Mouse (Mus musculus) heart, embryonic 16.5 days (tissue): Measurements from ENCODE around the gene Rcbtb2. TPM values are rescaled to one million over a fixed set of nuclear protein-coding genes. Genes with fewer than 3 reads are reported as not detected.

ENCODE experiments used
- ATAC-seq: fragments of 200-750 bp; cut with Nextera tagmentation; replicated peaks from 2 replicates; pipeline ENCODE4 v1.8.0; 2017; ENCODE audit warnings: moderate number of reproducible peaks; ENCODE audit not compliant: insufficient read depth, low FRiP score; ENCODE audit errors: extremely low read depth
- H3K27ac ChIP-seq: fragments of 300-500 bp; sonication (generic); 2 replicates; pipeline ENCODE4 v1.5.1; 2014; ENCODE audit warnings: mild to moderate bottlenecking, low read length, control low read depth, moderate library complexity
- H3K27me3 ChIP-seq: fragments of 300-500 bp; sonication (generic); 2 replicates; pipeline ENCODE4 v1.6.1; 2014; ENCODE audit warnings: low read length, mixed read lengths; ENCODE audit not compliant: control insufficient read depth, insufficient read depth
- H3K36me3 ChIP-seq: fragments of 300-500 bp; sonication (generic); 2 replicates; pipeline ENCODE4 v1.6.1; 2014; ENCODE audit not compliant: control insufficient read depth, insufficient read depth
- H3K4me1 ChIP-seq: fragments of 300-500 bp; sonication (generic); 2 replicates; pipeline ENCODE4 v1.6.1; 2014; ENCODE audit warnings: low read length, mixed read lengths; ENCODE audit not compliant: control insufficient read depth, insufficient read depth
- H3K4me2 ChIP-seq: fragments of 300-500 bp; sonication (generic); 2 replicates; pipeline ENCODE4 v1.6.1; 2014; ENCODE audit warnings: low read depth, mild to moderate bottlenecking, control low read depth, low read length
- H3K4me3 ChIP-seq: fragments of 300-500 bp; sonication (generic); 2 replicates; pipeline ENCODE4 v1.5.1; 2014; ENCODE audit warnings: mild to moderate bottlenecking, control low read depth, low read length
- H3K9ac ChIP-seq: fragments of 300-500 bp; sonication (generic); 2 replicates; pipeline ENCODE4 v1.6.1; 2014; ENCODE audit warnings: low read length, control low read depth
- H3K9me3 ChIP-seq: fragments of 300-500 bp; sonication (generic); replicated peaks from 2 replicates; pipeline ENCODE4 v1.6.1; 2016; ENCODE audit warnings: low read length; ENCODE audit not compliant: control insufficient read depth
- WGBS: fragments of 180-500 bp; shearing (Covaris S2); extraction: QIAGEN DNeasy Blood & Tissue Kit; methylation state at CpG from one replicate; pipeline ENCODE4 v1.1.7; 2014; 5-methylcytosine and 5-hydroxymethylcytosine counted together
- polyA plus RNA-seq: library from polyadenylated mRNA; unstranded; fragments of >200 nt; fragmentation: Nextera tagmentation; extraction: Ambion mirVana; gene quantifications from 2 replicates; pipeline ENCODE4 v1.2.1, GENCODE M21; 2015

The Rcbtb2 gene
- polyA plus RNA-seq, 1 experiment from 2014 or later, result 77.3 TPM

DNA sequence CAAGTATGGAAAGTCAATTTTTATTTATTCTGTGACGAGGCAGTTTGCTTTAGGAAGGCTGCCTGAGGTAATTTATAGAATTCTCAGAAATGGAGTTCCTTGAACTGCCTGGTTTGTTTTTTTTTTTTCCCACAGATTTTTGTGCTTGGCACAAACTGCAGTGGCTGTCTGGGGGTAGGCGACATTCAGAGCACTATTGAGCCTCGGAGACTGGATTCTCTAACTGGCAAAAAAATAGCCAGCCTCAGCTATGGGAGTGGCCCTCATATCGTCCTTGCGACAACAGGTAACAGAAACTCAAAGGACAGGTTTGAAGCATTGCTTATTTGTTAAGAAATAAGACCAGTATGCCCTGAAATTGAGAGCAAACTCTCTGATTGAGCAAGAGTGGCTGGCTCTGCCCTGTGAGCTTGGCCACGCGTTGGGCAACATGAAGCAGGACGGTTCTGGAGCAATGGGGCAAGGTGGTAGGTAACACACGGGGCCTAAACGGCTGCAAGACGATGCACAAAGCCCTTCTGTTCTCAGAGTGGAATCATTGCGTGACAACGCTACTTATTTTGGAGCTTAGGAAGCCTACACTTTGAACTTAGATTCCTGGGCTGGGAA, 39.5 kb downstream of the Rcbtb2 start:
- Histone ChIP-seq H3K27ac (no peak overlapping the region), H3K4me1 (no peaks in the 10 kb centered on the region), H3K9me3 (no peaks in the 10 kb centered on the region), H3K4me3 (no peak overlapping the region), H3K9ac (no peak overlapping the region), H3K36me3 (peaks cover 36% of the 10 kb centered on the region), H3K4me2 (no peak overlapping the region), H3K27me3 (no peaks in the 10 kb centered on the region)
- no peak for ATAC-seq
- WGBS, result 85% methylated on average over 13 of the region's 13 CpGs

DNA sequence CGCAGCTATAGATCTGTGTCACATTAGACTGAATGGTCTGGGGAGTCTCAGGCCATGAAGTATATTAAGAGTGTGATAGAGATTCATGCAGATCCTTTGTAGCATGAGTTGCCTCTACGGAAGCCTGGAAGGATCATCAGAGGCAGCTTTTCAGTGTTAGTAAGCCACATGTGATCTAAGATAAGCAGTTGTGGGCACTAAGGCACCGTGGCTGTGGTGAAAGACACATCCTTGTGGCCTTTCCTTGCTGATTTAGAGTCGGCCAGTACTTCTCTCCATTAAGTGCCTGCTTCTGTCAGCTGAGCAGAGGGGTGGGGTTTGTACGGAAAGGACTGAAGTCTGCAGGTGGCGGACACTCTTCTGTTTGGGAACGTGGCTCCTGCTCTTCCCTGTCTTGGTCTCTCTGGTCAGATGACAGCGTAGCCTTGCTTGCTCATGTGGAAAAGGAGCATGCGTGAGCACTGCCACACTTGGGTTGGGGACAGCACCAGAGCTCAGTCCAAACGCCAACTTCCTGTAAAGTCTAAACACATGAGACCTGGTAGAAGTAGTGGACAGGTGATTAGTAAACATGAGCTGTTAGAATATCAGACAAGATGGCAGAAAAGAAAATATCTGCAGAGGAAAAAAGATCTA, 40.6 kb downstream of the Rcbtb2 start:
- 84% methylated on average over 10 of the region's 10 CpGs for WGBS
- no peak for ATAC-seq
- Histone ChIP-seq H3K9me3 (no peaks in the 10 kb centered on the region), H3K36me3 (peaks cover 42% of the 10 kb centered on the region), H3K4me1 (no peaks in the 10 kb centered on the region), H3K4me2 (no peak overlapping the region), H3K9ac (no peak overlapping the region), H3K4me3 (no peak overlapping the region), H3K27ac (no peak overlapping the region), H3K27me3 (no peaks in the 10 kb centered on the region)

DNA sequence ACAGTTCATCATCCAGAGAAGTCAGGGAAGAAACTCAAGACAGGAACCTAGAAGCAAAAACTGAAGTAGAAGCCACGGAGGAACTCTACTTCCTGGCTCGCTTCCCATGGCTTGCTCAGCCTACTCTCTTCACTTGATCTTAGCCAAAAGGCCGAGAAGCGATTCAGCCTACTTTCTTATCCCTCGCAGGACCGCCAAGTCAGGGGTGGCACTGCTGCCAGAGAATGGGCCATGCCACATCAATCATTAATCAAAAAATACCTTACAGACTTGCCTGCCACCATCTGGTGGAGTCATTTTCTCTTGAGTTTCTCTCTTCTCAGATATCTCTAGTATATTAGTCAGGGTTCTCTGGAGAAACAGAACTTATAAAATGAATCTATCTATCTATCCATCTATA, 42.3 kb downstream of the Rcbtb2 start:
- WGBS, result 89% methylated on average over 6 of the region's 6 CpGs
- Histone ChIP-seq H3K4me2 (no peak overlapping the region), H3K9ac (no peak overlapping the region), H3K4me3 (no peak overlapping the region), H3K27ac (no peak overlapping the region), H3K9me3 (no peaks in the 10 kb centered on the region), H3K27me3 (no peaks in the 10 kb centered on the region), H3K4me1 (no peaks in the 10 kb centered on the region), H3K36me3 (peaks cover 46% of the 10 kb centered on the region)
- ATAC-seq, result no peak

DNA sequence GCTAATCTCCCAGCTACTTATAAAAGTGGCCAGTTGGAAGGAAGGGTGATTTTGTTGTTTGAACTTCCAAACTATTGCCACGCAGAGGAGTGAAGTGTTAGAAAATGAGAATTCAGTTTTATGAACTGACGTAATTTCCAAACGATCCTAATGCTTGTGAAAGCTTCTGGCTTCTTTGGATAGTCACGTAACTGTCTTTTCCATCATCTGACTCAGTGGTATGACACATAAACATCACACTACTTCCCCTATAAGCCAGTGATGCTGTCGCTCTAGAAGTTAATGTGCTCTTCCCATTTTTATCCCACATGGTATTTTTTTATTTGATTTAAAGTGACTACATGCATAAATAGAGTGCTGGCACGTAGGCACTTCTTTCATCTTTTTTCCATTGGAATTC, 45.8 kb downstream of the Rcbtb2 start:
- ATAC-seq, result no peak
- 91% methylated on average over 6 of the region's 6 CpGs for WGBS
- no peak overlapping the region for H3K4me3 ChIP-seq
- H3K4me2 ChIP-seq, result no peak overlapping the region
- H3K36me3 ChIP-seq, result peaks cover 41% of the 10 kb centered on the region
- H3K27me3 ChIP-seq, result no peaks in the 10 kb centered on the region
- peaks cover 2% of the 10 kb centered on the region; the same call in 1 of the 2 replicates for H3K4me1 ChIP-seq
- no peak overlapping the region for H3K9ac ChIP-seq
- no peaks in the 10 kb centered on the region for H3K9me3 ChIP-seq
- H3K27ac ChIP-seq, result no peak overlapping the region

- H3K9ac ChIP-seq, result no peak overlapping the region
- no peak overlapping the region for H3K4me2 ChIP-seq
- H3K27ac ChIP-seq, result no peak overlapping the region
- WGBS, result 91% methylated on average over 13 of the region's 13 CpGs
- H3K9me3 ChIP-seq, result no peaks in the 10 kb centered on the region
- H3K27me3 ChIP-seq, result no peaks in the 10 kb centered on the region
- ATAC-seq, result no peak
- H3K4me1 ChIP-seq, result peaks cover 15% of the 10 kb centered on the region
- H3K36me3 ChIP-seq, result peaks cover 30% of the 10 kb centered on the region
- H3K4me3 ChIP-seq, result no peak overlapping the region
These were observed 47.3 kb downstream of the Rcbtb2 start for GRCm38 (mm10) chr14:73169926-73170844.

DNA sequence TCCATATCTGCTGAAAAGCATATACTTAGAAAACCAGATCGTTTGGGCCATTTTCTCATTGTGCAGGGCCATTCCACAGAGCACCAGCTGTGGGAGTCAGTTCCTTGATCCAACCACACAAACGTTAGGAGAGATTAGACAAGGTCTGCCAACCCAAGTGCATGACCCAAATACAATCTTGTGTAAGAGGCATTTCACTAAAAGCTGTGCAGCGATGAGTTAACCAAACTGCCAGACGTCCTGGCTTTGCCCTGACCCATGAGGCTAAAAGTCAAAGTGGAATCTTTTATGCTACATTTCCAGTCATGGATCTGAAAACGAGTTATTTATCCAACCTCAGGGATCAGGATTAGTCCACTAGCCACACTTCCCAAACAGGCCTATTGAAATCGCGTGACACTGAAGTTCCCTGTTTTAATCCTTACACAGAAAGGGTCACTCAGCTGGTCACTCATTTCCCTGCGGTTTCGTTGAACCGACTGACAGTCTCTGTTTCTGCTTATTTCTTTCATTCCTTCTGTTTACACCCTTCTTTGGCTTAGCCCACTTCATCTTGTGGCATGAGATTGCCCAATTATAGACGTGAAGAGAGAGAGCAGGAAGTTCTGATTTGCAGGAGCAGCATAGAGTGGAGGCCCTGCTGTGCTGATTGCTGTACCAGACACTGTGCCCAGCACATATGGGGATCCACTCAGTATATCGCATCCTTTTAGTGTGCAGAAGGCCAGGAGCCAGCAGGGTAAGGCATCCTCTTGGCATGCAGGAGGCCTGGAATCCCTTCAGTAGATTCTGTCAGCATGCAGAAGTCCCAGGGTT, 49.6 kb downstream of the Rcbtb2 start:
- no peak overlapping the region for H3K9ac ChIP-seq
- no peak overlapping the region for H3K4me2 ChIP-seq
- H3K4me3 ChIP-seq, result no peak overlapping the region
- peaks cover 21% of the 10 kb centered on the region for H3K4me1 ChIP-seq
- H3K36me3 ChIP-seq, result peaks cover 29% of the 10 kb centered on the region
- H3K27ac ChIP-seq, result no peak overlapping the region
- 78% methylated on average over 12 of the region's 12 CpGs for WGBS
- H3K9me3 ChIP-seq, result no peaks in the 10 kb centered on the region
- H3K27me3 ChIP-seq, result no peaks in the 10 kb centered on the region
- no peak for ATAC-seq

- Histone ChIP-seq H3K9ac (no peak overlapping the region), H3K27ac (no peak overlapping the region), H3K4me1 (peaks cover 21% of the 10 kb centered on the region), H3K9me3 (no peaks in the 10 kb centered on the region), H3K27me3 (no peaks in the 10 kb centered on the region), H3K4me2 (no peak overlapping the region), H3K4me3 (no peak overlapping the region), H3K36me3 (peaks cover 30% of the 10 kb centered on the region)
- WGBS, result 68% methylated on average over 11 of the region's 11 CpGs
- ATAC-seq, result no peak
These were observed 50.8 kb downstream of the Rcbtb2 start for GRCm38 (mm10) chr14:73173662-73174061.

- WGBS, result 50% methylated on average over 7 of the region's 7 CpGs
- no peak for ATAC-seq
- Histone ChIP-seq H3K4me2 (no peak overlapping the region), H3K27me3 (no peaks in the 10 kb centered on the region), H3K4me1 (peaks cover 21% of the 10 kb centered on the region), H3K4me3 (no peak overlapping the region), H3K9ac (no peak overlapping the region), H3K27ac (no peak overlapping the region), H3K9me3 (no peaks in the 10 kb centered on the region), H3K36me3 (peaks cover 30% of the 10 kb centered on the region)
These were observed 51.5 kb downstream of the Rcbtb2 start for GRCm38 (mm10) chr14:73174091-73174995.
